Mouse (Mus musculus): ENCODE results near the gene Wfikkn1. TPM values are rescaled to one million over a fixed set of nuclear protein-coding genes. Genes with fewer than 3 reads are reported as not detected.

Gene Wfikkn1
- polyA plus RNA-seq (2021; fragmentation: Nextera tagmentation), result not detected in 2 replicates
- long read RNA-seq, experiment 1, result 0 reads
- long read RNA-seq, experiment 2, result 0 reads

DNA sequence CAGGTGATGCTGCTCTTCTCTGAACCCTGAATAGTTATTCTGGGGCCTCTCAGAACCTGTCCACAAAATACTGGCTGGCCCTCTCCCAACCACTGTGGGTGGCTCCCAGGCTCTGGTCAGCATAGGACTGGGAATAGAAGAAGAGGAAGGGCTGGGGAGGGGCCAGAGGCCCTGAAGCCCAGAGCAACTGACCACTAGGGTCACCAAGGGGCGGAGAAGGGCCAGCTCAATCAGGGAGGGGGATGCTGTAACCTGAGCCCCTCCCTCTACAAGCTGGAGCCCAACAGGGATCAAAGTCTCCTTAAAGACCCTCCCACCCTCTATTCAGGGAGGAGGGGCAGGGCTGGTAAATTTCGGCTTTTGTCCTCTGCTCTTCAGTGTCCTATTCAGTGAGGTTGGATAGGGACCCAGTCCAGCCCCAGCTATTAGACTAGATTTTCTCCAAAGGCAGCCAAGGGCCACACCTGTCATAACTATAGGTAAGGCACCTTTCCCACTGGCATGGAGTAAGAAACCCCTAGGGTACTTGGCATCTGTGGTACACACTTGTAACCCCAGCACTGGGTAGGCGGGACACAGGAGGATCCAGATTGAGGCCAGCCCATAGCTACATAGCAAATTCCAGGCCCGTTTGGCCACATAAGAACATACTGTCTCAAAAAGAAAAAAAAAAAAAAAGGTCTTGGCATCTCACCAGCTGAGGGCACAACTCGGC is at the start of gene Wfikkn1:
Gene Wfikkn1, minus strand, starts transcription at position 663 of the 715 bp plus-strand sequence.

DNA sequence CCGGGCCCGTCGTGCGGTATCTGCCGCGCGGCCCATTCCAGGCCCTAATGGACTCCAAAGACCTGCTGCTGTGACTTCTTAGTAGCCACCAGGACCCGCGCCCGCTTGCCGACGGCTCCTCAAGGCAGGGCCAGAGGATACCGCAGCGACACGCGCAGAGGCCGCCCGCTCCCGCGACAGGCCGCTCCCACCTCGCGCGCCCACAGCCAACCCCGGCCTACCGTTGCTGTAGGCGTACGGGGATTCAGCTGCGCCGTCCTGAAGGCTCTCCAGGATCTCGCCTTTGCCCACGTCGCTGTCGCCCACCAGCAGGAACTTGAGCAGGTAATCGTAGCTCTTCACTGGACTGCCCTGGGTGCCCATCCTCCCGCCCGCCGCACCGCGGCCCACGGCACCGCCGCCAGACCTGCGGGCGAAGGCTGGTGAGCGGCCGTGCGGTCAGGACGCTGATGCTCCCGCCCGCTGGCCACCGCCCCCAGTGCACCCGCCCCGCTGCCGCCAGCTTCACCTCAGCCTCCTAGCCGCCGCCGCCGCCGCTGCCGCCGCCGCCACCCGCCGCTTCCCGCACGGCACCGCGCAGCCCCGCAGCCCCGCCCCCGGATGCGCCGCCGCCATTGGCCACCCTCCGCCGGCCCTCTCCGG is 38.6 kb upstream of the Wfikkn1 start, which contains the start of gene Rab40c:
Gene Rab40c, minus strand, starts transcription at position 584 of the 642 bp plus-strand sequence.

DNA sequence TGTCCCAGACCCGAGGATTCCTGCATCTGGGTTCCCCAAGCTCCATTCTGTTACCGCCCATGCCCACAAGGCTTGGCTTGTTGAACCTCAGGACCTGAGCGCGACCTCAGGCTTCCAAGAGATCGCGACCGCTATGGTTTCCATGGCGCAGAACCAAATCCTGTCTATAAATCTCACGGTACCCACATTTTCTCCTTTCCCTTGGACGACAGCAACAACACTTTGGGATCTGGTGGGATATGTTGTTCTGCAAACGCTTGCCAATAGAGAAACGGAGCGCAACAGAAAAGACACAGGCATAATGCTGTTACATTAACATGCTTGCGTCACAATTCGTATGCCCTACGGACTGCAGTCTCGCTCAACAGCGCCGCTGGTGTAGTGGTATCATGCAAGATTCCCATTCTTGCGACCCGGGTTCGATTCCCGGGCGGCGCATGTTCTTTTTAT is 5.9 kb downstream of the Wfikkn1 start, which contains the start of gene Mettl26:
Gene Mettl26, plus strand, starts transcription at position 354 of the 450 bp plus-strand sequence.

DNA sequence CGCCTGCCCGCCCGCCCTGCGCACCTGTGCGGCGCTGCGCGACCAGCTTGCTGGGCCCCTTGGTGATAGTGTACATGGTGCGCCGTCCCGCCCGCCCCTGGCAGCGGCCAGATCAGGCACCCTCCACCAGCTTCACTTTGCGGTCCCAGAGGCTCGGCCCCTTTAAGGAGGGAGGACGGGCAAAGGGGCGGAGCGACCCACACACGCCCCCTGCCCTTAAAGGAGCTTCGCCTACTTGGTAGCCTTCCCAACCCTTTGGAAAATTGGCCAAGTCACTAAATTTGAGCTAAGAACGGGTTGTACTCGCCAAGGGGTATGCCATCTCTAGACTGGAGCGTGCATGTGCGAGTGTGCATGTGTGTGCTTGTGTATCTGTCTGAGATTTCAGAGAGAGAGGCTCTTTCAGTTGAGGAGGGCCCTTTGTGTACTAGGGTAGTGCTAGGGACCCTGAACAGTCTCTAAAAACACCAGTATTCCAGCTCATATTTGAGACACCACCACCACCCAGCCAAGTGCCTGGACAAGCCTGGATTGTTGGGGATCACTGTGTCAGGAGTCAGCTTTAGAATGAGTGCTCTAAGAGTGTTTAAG is 12.0 kb downstream of the Wfikkn1 start, which contains the start of gene Mcrip2:
Gene Mcrip2, minus strand, starts transcription at position 164 of the 591 bp plus-strand sequence.

DNA sequence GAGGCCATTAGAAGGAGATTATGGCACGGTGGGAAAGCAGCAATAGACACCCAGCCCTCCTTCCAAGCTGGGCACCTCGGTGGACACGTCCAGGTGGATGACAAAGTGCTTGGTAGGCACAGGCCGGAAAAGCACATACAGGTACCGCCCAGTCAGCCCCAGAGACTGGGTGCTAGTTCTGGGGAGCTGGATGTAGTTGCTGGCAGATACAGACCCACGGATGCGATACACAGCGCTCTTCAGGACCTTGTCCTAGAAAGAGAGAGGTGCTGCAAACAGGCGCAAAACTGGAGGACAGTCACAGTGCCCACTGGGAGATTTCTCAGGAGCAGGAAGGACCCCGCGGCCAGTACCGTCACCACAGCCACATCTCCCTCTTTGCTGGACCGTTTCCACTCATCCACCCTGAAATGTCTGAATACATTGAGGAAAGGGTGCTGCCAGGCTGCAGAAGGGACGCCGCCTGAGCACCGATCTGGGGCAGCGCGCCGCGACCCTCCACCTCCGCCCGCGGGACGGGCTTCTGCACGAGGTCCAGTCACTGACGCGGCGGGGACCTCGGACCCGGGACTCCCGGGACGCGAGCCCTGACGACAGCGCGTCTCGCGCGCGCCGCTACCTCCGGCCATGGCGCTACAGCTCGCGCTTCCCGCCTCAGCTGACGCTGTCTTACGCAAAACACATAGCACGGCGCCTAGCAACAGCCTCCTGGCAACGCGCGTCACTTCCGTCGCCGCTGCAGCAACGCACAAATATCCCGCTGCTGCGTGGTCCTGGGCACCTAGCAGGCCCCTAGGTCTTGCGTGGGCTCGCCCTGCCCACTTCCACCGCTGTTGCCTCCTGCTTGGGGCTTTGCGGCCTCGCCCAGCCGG is 19.6 kb downstream of the Wfikkn1 start, which contains the start of gene Wdr90:
Gene Wdr90, minus strand, starts transcription at position 670 of the 872 bp plus-strand sequence.

DNA sequence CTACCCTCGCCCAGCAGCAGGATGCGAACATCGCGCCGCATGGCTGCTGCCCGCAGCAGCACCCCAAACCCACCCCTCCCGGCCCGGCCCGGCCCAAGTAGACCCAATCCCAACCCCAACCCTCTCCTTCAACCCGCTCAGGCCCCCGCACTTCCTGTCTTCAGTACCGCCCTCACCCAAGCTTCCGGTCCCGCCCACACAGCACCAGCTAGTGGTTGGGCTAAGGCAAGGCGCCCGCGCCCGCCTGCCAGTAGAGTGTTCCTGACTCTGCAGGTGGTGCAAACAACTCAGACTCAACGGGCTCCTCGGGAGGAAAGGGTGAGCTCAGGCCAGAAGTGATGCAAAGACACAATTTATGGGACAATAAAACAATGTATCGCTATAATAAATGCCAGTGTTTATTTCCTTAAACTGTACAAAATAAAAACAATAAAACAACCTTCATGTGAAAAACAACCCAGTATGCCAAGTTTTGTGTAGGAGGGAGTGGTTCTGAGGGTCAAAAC is 36.2 kb downstream of the Wfikkn1 start, which contains the start of gene Rhot2:
Gene Rhot2, minus strand, starts transcription at position 456 of the 506 bp plus-strand sequence.

DNA sequence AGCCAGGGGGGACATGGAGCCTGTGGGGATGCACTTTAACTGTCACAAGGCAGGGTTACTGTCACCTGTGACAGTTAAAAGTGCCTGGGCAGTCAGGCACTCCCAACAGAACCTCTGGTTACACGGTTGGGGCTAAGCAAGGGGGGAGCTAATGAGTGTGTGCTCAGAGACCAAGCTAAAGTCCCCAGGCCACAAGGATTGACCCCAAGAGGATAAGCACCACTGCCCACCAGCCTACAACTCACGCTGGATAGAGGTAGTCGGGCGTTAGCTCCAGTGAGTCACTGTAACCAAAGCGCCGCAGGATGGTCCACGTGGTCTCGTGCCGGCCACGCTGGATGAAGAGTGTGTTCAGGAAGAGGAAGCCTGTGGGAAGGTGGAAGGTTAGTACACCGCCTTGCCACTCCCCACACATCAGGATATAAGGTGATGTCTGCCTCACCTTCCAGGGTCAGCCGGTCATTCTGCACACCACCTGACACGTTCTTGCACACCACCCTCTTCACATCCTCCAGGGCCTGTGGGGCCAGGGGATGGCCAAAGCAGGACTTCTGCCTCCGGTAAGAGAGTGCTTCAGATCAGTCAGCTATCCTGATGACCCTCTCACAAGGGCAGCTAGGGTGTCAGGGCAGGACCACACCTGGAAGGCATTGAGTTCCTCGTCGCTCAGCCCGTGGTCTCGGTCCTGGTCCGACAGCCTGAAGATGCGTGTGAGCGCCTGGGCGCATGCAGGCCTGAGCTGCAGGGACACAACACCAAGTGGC is 39.4 kb downstream of the Wfikkn1 start, which contains the start of gene Gm20683:
Gene Gm20683, minus strand, starts transcription at position 647 of the 764 bp plus-strand sequence.

DNA sequence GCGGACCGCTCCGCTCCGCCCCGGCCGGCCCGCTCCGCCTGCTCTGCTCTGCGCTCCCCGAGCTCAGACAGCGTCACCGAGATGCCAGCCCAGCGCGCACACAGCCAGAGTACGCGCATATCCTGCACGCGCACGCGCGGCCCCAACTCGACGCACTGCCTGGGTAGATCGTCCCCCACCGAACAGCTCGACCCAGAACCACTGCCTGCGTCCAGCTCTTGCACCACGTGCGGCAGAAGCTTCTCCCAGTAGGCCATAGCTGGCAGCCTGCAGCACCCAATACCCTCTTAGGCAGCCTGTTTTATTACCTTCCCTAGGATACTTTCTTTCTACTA is 43.6 kb downstream of the Wfikkn1 start, which contains the start of gene Rhbdl1:
Gene Rhbdl1, minus strand, starts transcription at position 220 of the 335 bp plus-strand sequence.

DNA sequence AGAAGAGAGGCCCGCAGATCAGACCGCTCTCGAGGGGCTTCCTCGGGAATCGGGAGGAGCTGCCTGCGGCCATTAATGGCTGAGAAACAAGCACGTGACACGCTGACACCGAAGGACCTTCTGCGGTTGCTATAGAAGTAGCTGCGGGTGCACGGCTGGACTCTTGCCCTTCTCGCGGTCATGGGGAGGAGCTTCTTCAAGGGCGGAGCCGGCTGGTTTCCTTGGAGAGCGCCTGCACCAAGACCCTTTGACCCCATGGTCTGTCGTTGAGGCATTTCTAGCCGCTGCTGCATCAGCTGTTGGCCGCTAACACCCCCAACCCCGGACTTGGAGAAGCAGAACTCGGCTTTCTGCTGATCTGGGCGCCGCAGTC is 47.4 kb downstream of the Wfikkn1 start, which contains the start of gene Stub1:
Gene Stub1, minus strand, starts transcription at position 114 of the 373 bp plus-strand sequence.

DNA sequence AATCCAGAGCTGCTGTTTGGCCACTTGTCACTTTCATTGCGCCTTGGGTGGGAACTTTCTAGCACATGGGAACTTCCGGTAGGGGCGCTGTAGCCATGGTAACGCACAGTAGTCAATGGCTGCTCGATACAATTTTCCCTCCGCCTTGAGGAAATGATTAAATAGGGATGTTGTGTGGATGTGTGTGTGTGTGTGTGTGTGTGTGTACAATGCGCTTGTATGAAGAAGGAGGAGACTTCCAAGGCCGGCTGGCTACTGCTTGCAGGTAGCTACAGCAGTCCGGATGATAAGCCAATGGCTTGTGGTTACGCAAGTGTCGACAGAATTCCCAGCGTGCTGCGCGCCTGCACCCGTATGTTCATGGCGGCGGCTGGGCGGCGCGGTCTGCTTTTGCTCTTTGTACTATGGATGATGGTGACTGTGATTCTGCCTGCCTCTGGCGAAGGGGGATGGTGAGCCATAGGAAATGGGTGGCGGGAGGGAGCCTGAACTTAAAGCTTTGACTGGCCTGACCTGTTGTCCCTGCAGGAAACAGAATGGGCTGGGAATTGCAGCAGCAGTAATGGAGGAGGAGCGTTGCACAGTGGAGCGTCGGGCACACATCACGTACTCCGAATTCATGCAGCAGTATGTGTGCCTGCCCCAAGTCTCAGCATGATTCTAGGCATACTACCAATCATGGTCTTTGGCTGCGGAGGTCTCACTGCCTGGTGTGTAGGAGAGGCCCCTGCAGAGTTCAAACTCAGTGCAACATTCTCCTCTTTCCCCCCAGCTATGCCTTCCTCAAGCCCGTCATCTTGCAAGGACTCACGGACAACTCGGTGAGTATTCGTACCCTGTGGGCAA is 51.7 kb downstream of the Wfikkn1 start, which contains the start of gene Jmjd8:
Gene Jmjd8, plus strand, starts transcription at position 156 of the 846 bp plus-strand sequence.

Small RNAs within 50 kb of the gene (microRNA-seq; reads per million reads assigned to microRNA genes)
- gene Mir3082, result 3.2 reads per million, percentile 10 among the genes with 10 or more reads in this experiment

Other genes starting within 250 kb of the Wfikkn1 start
- gene Gng13, start 163.7 kb downstream of the Wfikkn1 start, polyA plus RNA-seq (2021; fragmentation: Nextera tagmentation), result 621 and 686 TPM in 2 replicates
- 0.99 and 1.8 TPM in 2 replicates for gene Chtf18, start 153.4 kb downstream of the Wfikkn1 start, polyA plus RNA-seq (2021; fragmentation: Nextera tagmentation)
- gene Rpusd1, start 153.2 kb downstream of the Wfikkn1 start, polyA plus RNA-seq (2021; fragmentation: Nextera tagmentation), result 52.1 and 53.1 TPM in 2 replicates
- not detected in 2 replicates for gene Mslnl, start 144.8 kb downstream of the Wfikkn1 start, polyA plus RNA-seq (2021; fragmentation: Nextera tagmentation)
- gene Msln, start 126.5 kb downstream of the Wfikkn1 start, polyA plus RNA-seq (2021; fragmentation: Nextera tagmentation), result 0.21 and 0.24 TPM in 2 replicates
- 32.8 and 34.8 TPM in 2 replicates for gene Narfl, start 107.1 kb downstream of the Wfikkn1 start, polyA plus RNA-seq (2021; fragmentation: Nextera tagmentation)
- gene Haghl, start 95.2 kb downstream of the Wfikkn1 start, polyA plus RNA-seq (2021; fragmentation: Nextera tagmentation), result 76.2 and 91.6 TPM in 2 replicates
- gene Ccdc78, start 94.3 kb downstream of the Wfikkn1 start, polyA plus RNA-seq (2021; fragmentation: Nextera tagmentation), result 0.36 and 0.49 TPM in 2 replicates
- gene Fam173a, start 88.0 kb downstream of the Wfikkn1 start, polyA plus RNA-seq (2021; fragmentation: Nextera tagmentation), result 182 and 194 TPM in 2 replicates
- 2.4 and 3.0 TPM in 2 replicates for gene AC134908.4, start 85.2 kb downstream of the Wfikkn1 start, polyA plus RNA-seq (2021; fragmentation: Nextera tagmentation)
- 7.3 and 11.1 TPM in 2 replicates for gene Metrn, start 83.7 kb downstream of the Wfikkn1 start, polyA plus RNA-seq (2021; fragmentation: Nextera tagmentation)
- gene Fbxl16, start 71.8 kb downstream of the Wfikkn1 start, polyA plus RNA-seq (2021; fragmentation: Nextera tagmentation), result 218 and 257 TPM in 2 replicates
- gene Wdr24, start 57.2 kb downstream of the Wfikkn1 start, polyA plus RNA-seq (2021; fragmentation: Nextera tagmentation), result 15.6 and 18.6 TPM in 2 replicates
- gene Jmjd8, start 52.0 kb downstream of the Wfikkn1 start, polyA plus RNA-seq (2021; fragmentation: Nextera tagmentation), result 33.3 and 39.5 TPM in 2 replicates
- 365 and 398 TPM in 2 replicates for gene Stub1, start 47.5 kb downstream of the Wfikkn1 start, polyA plus RNA-seq (2021; fragmentation: Nextera tagmentation)
- gene Rhbdl1, start 43.6 kb downstream of the Wfikkn1 start, polyA plus RNA-seq (2021; fragmentation: Nextera tagmentation), result 18.4 and 27.7 TPM in 2 replicates
- gene Gm20683, start 39.1 kb downstream of the Wfikkn1 start, polyA plus RNA-seq (2021; fragmentation: Nextera tagmentation), result 2.1 and 2.8 TPM in 2 replicates
- 8.6 and 8.7 TPM in 2 replicates for gene Rhot2, start 36.0 kb downstream of the Wfikkn1 start, polyA plus RNA-seq (2021; fragmentation: Nextera tagmentation)
- 2.1 and 2.3 TPM in 2 replicates for gene Wdr90, start 19.4 kb downstream of the Wfikkn1 start, polyA plus RNA-seq (2021; fragmentation: Nextera tagmentation)
- 36.0 and 36.4 TPM in 2 replicates for gene Mcrip2, start 12.1 kb downstream of the Wfikkn1 start, polyA plus RNA-seq (2021; fragmentation: Nextera tagmentation)
- 87.8 and 94.9 TPM in 2 replicates for gene Mettl26, start 5.8 kb downstream of the Wfikkn1 start, polyA plus RNA-seq (2021; fragmentation: Nextera tagmentation)
- 6.4 and 7.1 TPM in 2 replicates for gene Rab40c, start 38.9 kb upstream of the Wfikkn1 start, polyA plus RNA-seq (2021; fragmentation: Nextera tagmentation)
- gene Pigq, start 64.1 kb upstream of the Wfikkn1 start, polyA plus RNA-seq (2021; fragmentation: Nextera tagmentation), result 115 and 168 TPM in 2 replicates
- gene Nhlrc4, start 64.1 kb upstream of the Wfikkn1 start, polyA plus RNA-seq (2021; fragmentation: Nextera tagmentation), result 1.6 and 1.9 TPM in 2 replicates
- gene A930017K11Rik, start 71.7 kb upstream of the Wfikkn1 start, polyA plus RNA-seq (2021; fragmentation: Nextera tagmentation), result 0.54 and 1.1 TPM in 2 replicates
- gene Capn15, start 104.9 kb upstream of the Wfikkn1 start, polyA plus RNA-seq (2021; fragmentation: Nextera tagmentation), result 9.0 and 12.3 TPM in 2 replicates
- 5.9 and 6.4 TPM in 2 replicates for gene Rab11fip3, start 188.7 kb upstream of the Wfikkn1 start, polyA plus RNA-seq (2021; fragmentation: Nextera tagmentation)
- gene Decr2, start 209.5 kb upstream of the Wfikkn1 start, polyA plus RNA-seq (2021; fragmentation: Nextera tagmentation), result 31.0 and 38.4 TPM in 2 replicates
- 5.3 and 5.8 TPM in 2 replicates for gene Nme4, start 214.7 kb upstream of the Wfikkn1 start, polyA plus RNA-seq (2021; fragmentation: Nextera tagmentation)
- gene Tmem8, start 232.4 kb upstream of the Wfikkn1 start, polyA plus RNA-seq (2021; fragmentation: Nextera tagmentation), result 1.9 and 2.1 TPM in 2 replicates
- gene Mrpl28, start 242.6 kb upstream of the Wfikkn1 start, polyA plus RNA-seq (2021; fragmentation: Nextera tagmentation), result 173 and 179 TPM in 2 replicates

Measured in layer of hippocampus, adult 6 months (tissue).